Mouse (Mus musculus): Measurements from ENCODE around the gene Tmem145.

GRCm38 (mm10) chr7:25292107-25292506 lies 13.8 kb upstream of the Tmem145 start:
- TF ChIP-seq CTCF (IDR thresholded peaks at IDR 0.05; ENCODE audit: borderline replicate concordance, insufficient read depth, low read depth, low read length) = no peak
- TF ChIP-seq POLR2A (IDR thresholded peaks at IDR 0.05; ENCODE audit: borderline replicate concordance, insufficient read depth, low read length) = no peak

Measured in cerebellum, adult 2 months (tissue).